Mouse (Mus musculus) gastrocnemius, adult 18-20 months (tissue): ENCODE measurements at regions not wholly inside any gene's neighbourhood (a gene's known extent, or its start where the extent isn't known, plus 50 kb on each side); places are given as distances from the start of the nearest gene placed in this dataset.

Source experiments
- DNase-seq: peaks from one replicate; pipeline ENCODE4 v3.0.0; 2021; ENCODE audit warnings: low spot score

DNA sequence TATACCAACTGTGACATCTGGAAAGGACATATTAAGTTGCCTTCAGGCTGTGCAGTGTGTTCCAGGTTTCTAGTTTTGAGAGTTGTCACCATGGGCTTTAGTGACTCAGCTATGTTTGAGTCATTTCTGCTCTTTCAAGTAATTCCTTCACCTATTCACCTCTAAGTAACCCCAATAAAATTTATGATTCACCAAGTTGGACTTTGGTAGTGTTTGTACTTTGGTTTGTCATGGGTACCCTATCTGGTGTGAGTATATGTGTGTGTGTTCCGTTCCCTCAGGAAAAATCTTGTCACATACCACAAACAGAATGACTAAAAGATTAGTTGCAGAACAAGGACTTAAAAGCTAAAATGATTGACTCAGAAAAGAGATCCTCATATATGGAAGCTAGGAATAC lies 76.8 kb upstream of the Crbn start:
- DNase-seq: no peak

DNA sequence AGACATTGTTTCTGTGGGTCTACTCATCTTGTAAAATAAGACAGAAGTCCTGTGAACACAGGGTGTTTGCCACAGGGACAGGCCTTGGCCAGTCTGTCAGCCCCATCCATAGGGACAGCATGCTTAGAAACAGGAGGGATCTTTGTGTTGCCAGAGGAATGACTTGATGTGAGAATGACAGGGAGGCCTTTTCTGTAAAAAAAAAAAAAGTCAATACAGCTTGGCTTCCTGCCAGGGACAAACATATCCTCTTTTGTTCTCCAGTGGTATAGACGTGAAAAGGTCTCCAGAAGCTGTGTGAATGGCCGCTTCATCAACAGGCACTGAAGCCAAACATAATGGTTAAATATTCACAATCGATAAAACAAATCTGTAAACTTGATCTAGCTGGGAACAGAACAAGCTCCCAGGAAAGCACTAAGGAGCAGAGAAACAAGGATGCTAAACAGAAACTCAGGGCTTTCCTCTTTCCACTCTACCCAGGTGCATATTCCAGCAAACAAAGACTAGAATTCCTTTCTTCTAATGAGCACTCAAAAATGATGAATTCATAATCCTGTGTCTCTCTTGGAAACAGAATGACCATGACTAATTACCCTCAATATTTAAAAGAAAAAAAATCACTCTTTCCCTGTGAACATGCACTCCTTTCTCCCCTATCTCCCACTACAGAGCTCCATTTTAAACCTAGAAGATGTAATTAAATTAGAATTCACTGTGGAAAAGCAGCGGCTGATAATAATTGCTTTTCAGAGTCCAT lies 92.2 kb upstream of the Crbn start:
- DNase-seq: no peak

DNA sequence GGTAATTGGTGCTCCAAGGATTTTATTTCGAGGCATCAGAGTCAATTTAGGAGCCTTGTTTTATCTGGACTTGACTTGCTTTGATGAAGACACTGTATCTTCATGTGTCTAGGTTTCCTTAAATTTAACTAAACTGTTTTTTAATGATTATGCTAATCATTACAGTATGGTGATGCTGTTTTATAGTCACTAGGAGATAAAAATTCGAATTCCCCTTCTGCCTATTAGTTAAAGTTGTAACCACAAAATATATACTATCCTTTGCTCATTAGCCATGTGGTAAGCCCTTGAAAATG lies 92.7 kb upstream of the Crbn start:
- no peak for DNase-seq

GRCm38 (mm10) chr6:106903953-106904683 lies 104.2 kb upstream of the Crbn start:
- DNase-seq: no peak

- no peak for DNase-seq
Measured at GRCm38 (mm10) chr6:106915121-106915520, 115.2 kb upstream of the Crbn start.

DNA sequence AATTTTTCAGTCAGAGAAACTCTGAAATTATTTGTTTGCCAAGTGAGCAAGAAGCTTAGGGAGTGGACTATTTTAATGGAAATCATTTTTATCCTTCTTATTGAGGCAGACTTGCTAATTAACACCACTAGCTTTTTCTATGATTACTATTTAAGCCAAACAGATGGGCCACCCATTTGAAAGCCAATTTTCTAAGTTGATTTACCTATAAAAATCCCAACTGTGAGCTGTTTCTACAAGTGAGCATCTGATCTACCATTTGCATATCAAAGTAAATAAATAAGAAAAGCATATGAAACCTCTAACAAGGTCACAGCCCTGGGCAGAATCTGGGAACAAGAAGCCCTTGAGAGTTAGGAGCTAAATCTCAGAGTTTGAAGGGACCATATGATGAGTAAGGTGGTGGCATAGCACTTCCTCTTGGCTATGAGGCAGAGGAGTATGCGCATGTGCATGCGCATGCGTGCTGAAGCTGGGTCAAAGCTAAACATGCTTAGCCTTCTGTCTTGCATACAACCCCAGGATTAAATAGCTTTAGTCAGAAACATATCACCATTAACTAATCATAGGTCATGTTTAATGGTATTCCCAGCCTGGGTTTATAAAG lies 116.9 kb upstream of the Crbn start:
- no peak for DNase-seq

- DNase-seq: no peak
Measured at GRCm38 (mm10) chr6:106920951-106921350, 121.1 kb upstream of the Crbn start.

DNA sequence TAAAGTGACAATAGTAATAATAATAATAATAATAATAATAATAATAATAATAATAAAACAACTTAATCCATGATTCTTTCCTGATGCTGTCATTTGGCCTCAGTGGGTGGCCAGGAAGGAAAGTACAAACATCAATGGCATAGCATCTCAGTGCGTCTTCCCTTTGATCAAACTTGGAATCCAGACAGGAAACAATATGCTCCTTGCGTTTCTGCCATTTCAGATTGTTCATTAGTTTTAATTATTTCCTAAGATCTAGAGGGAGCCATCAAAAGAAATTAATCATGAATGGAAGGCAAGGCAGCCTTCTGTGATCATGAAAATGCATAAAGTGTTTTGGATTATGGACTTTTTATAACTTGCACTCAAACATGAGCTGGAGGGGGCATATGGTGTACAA lies 125.6 kb upstream of the Crbn start:
- no peak for DNase-seq

- DNase-seq: no peak
Measured at GRCm38 (mm10) chr6:106933584-106933983, 133.7 kb upstream of the Crbn start.

DNA sequence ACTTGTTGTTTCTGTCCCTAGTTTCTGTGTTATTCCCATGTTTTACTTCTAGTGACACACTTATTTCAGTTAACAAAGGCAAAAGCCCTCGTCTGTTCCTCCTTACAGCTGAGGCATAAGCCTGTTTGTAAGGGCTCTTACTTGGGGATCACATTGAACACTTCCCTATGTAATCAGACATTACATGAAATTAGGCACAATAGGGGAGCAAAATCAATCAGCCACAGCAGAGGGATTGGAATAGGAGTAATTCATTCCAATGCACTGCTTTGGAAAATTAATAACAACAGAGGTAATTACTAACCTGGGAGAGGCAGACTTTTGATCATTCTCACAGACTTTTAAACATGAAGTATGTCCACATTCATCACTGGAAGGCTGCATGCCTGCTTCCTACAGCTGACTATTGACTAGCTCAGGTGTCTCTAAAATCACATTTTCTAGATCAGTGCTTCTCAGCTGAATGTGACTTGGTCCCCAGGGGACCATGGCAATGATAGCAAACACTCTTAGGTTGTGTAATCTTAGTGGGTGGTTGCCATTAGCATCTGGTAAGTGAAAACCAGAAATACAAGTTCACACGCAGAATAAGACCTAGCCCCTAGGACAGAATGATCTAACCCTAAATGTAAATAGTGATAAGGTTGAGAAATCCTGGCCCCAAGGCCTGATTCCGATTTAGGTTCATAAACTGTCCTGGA lies 146.5 kb upstream of the Crbn start:
- DNase-seq: no peak

DNA sequence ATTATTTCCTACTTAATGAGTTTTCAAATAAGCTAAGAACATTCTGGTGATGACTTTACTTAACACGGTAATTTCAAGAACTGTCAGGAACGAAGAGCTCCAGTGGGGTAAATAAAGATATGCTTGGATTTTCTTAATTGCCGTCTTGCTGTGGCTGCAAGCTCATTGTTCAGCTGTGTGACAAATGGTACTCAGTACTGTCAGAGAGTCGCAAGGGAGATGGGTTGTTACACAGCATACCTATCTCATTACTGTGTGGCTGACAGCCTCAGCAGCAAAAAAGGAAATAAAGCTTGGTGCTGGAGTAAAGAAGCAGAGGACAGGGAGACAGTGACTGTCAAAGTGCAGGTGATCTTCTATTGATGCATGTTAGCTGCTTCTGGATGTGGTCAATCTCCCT lies 151.0 kb upstream of the Crbn start:
- DNase-seq: no peak

DNA sequence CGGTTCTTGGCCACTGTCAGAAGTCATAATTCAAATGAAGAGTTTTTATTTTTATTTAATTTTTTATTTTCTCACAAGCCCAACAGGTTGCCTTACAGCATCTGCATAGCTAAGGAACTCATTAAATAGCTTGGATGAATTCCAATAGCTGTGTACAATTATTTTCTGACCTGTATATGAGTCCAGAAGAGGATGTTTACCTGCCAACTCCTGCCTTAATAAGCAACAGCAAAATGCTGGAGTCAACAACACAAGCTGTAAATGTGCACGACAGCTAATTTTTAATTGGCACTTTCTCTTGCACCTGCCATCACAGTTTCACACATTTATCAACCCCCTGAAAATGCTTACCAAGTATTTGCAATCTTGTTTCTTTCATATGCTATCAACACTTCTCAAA lies 161.4 kb upstream of the Crbn start:
- no peak for DNase-seq

DNA sequence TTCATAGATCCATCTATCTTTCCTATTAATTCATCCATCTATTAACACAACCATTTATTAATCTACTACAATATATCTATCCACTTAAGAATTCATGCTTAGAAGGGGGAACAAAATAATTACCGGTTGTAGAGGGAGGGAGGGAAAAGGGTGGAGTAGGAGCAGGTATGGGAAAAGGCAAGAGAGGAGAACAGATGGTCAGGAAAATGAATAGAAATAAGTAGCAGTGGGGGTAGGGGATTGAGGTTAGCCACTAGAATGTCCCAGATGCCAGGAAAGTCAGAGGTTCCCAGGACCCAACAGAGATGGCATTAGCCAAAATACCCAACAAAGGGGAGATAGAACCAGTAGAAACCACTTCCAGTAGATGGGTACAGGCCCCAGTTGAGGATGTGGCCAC lies 164.5 kb upstream of the Crbn start:
- DNase-seq: no peak

DNA sequence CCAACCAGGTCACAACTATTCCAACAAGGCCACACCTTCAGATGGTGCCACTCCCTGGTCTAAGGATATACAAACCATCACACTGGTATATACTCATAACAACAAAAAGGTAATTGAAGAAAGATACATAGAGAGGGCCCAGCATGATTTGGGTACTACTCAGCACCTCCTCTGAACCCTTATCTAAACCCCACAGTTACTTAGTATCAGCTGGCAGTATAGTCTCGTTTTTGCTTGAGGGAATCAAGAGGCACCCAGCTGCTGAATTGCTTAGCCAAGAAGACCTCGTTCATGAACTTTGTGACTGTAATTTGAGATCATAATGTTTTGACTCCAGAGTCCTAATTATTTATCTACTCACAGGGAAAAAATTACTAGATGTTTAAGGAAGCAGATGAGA lies 175.6 kb upstream of the Crbn start:
- no peak for DNase-seq

DNA sequence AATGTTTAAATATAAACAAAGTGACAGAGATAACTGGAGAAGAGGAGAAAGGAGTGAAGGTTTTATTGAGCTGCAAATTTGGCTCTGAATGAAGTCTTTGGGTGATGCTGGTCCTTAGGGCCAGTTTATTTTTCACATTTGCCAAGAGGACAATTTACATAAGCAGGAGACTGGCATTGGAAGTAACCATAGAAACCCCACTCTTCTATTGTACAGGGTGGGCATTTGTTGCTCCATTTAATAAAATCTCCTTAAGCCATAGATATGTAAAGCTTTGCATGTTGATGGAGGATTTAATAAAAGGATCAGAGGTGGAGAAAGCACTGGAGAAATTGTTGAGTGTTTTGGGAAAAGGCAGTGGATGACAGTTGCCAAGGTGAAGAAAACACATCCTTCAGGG lies 178.8 kb upstream of the Crbn start:
- no peak for DNase-seq

DNA sequence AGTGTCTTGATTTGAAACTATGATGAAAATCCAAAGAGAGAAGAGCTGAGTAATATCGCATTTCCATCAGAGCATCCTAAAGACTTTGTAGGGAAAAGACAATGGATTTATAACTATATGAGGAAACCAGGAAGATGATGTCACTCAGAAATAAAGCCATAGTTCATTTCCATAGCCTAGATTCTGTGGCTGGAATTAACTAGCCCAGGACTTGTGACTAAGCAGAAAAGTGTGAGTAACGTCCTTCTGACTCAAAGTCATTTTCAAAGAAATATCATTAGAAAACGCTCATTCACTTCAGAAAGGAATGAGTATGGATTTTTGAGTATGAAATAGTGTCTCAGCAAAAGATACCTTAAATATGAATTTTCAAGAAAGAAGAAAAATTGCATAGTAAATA lies 179.9 kb upstream of the Crbn start:
- DNase-seq: no peak

DNA sequence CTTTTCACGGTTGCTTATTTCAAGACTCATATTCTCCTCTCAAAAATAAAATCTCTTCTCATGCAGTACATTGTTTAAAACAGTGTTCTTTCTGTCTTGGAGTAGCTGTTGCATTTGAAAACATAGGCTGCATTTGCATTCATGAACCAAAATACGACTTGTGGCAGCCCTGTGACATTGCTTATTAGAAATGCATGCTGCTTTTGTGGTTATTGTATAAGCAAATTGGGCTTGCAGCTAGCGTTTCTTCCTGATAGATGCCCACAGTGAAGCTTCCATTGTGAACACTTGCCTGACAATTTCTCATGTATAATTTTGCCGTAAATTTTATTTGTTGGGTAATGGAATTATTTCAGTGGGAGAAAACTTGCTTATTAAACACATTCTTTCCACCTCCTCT lies 180.3 kb upstream of the Crbn start:
- DNase-seq: no peak

DNA sequence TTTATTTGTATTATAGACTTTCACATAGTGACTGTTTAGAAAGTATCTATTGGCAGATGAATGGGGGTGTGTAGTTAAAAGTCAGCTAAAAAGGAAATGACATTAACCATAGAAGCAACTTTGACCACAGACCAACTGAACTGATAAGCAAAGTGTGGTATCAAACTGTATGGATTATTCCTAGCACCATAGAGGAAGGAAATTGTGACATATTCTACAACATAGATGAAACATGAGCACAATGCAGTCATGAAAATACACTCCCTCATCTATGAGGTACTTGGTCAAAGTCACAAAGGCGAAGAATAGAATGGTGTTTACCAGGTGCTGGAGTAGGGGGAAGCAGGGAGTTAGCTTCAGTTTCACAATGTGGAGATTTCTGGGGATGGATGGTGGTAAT lies 181.4 kb upstream of the Crbn start:
- DNase-seq: no peak

DNA sequence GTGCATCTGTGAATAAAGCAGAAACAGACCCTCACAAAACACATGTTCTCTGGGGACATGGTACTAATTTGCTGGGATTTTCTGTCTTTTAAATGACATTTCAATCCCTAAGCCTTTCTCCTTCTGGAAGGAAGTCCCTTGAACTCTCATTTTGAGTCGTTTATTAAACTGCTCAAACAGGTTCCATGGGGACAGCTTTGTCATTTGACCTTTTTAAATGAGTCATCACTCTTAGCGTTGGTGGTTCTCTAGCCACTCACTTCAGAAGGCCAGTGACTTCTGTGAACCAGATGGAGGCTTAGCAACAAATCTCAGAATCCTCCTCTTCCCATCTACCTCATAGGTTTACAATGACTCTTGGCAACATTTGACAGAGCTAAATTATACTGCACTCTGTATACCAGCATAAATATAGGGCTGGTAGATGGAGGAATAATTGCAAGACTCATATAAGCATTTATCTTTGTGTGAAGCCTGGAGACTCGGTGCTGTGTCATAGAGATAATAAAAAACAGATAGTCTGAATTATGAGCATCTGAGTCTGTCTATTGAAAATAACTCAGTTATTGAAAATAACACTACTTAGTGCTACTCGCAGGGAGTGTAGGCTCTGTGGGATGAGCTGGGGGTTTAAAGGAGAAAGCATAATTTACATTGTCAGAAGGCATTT lies 185.4 kb upstream of the Crbn start:
- no peak for DNase-seq

- no peak for DNase-seq
Measured at GRCm38 (mm10) chr6:106991586-106991985, 191.7 kb upstream of the Crbn start.

DNA sequence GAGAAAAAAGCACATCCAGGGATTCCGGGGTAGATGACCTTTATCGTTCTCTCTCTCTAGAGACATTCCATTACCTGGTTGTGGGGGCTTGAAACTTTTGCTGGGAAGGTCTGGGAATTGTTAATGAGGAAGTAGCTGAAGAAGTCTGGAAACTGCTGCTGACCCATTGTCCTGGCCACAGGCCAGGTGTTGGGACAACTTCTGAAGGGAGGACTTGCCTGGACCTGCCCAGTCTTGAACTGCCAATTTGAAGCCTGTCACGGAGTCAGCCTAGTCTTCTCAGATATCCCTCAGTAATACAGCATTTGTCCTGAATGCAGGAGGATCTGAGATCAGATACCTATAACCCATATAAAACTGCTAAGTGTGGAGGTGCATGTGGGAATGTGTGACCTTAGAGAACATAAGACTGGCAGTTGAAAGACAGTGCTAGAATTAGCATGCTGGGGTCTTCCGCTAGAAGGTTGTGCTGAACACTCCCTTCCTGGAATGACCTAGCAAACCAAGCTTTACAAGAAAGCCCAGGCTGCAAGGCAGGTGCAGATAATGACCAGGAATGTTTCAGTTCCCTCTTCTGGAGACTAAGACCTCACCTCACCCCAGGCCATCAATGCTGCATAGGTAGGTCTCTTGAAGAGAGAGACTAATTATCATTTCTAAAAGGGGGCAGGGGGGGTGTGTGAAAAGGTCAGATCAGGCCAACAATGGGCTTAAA lies 204.7 kb upstream of the Crbn start:
- DNase-seq: no peak
